Mouse (Mus musculus) ES-E14 (cell line): ENCODE measurements around the gene Ccnc. TPM values are rescaled to one million over a fixed set of nuclear protein-coding genes. Genes with fewer than 3 reads are reported as not detected.
A peak's percentile ranks its signal among the peaks of the same experiment; 100 is the strongest.

Source experiments
- DNase-seq: peaks from one replicate; pipeline ENCODE4 v3.0.0-alpha.2; 2013; ENCODE audit warnings: low read depth, low spot score
- H3K27ac ChIP-seq: 2 replicates; pipeline ENCODE4 v1.5.1; 2012; ENCODE audit warnings: low read depth, mild to moderate bottlenecking, low read length, moderate library complexity, mixed read lengths; ENCODE audit not compliant: poor library complexity, insufficient read depth, severe bottlenecking
- H3K36me3 ChIP-seq: 2 replicates; pipeline ENCODE4 v1.6.1; 2012; ENCODE audit warnings: mild to moderate bottlenecking, low read length, moderate library complexity, mixed read lengths; ENCODE audit not compliant: control insufficient read depth, poor library complexity, insufficient read depth, severe bottlenecking
- H3K4me1 ChIP-seq, 2 experiments: fragments of 150-350 bp in 1 of 2; sonication (generic) in 1 of 2; 2 replicates each; pipeline ENCODE4 v1.6.1; 2012; ENCODE audit warnings: low read length in 2 of 2, mild to moderate bottlenecking in 1 of 2, mixed read lengths in 1 of 2; ENCODE audit not compliant: control insufficient read depth in 2 of 2, insufficient read depth in 2 of 2, poor library complexity in 1 of 2
- H3K4me3 ChIP-seq, 2 experiments: fragments of 150-350 bp in 1 of 2; sonication (generic) in 1 of 2; 2 replicates each; pipeline ENCODE4 v1.5.1; 2012; ENCODE audit warnings: low read length in 2 of 2, low read depth in 1 of 2, mild to moderate bottlenecking in 1 of 2, mixed read lengths in 1 of 2; ENCODE audit not compliant: insufficient read depth in 1 of 2, poor library complexity in 1 of 2, severe bottlenecking in 1 of 2
- H3K9ac ChIP-seq: 2 replicates; pipeline ENCODE4 v1.6.1; 2012; ENCODE audit warnings: low read depth, mild to moderate bottlenecking, low read length, mixed read lengths; ENCODE audit not compliant: poor library complexity, insufficient read depth, severe bottlenecking
- H3K9me3 ChIP-seq: fragments of 150-350 bp; sonication (generic); 2 replicates; pipeline ENCODE4 v1.6.1; 2012; ENCODE audit warnings: low read depth, mild to moderate bottlenecking, low read length; ENCODE audit not compliant: control insufficient read depth, insufficient read depth
- CHD2 ChIP-seq: IDR thresholded peaks from 2 replicates; pipeline ENCODE4 v1.6.1; 2014; ENCODE audit warnings: mild to moderate bottlenecking, low read depth, low read length, inconsistent platforms
- HCFC1 ChIP-seq: IDR thresholded peaks from 2 replicates; pipeline ENCODE4 v1.6.1; 2012; ENCODE audit warnings: low read length, inconsistent platforms, borderline replicate concordance; ENCODE audit not compliant: insufficient read depth
- MAFK ChIP-seq: IDR thresholded peaks from 2 replicates; pipeline ENCODE4 v1.6.1; 2014; ENCODE audit warnings: mild to moderate bottlenecking, low read depth, low read length, inconsistent platforms; ENCODE audit not compliant: insufficient read depth
- ZC3H11A ChIP-seq: IDR thresholded peaks from 2 replicates; pipeline ENCODE4 v1.6.1; 2012; ENCODE audit warnings: low read depth, mild to moderate bottlenecking, inconsistent platforms, low read length, borderline replicate concordance
- ZNF384 ChIP-seq: IDR thresholded peaks from 2 replicates; pipeline ENCODE4 v1.6.1; 2012; ENCODE audit warnings: low read depth, low read length, inconsistent platforms
- in situ Hi-C, 2 experiments: fragments of 600-800 bp; cut with MboI; formaldehyde crosslinking; loops; one replicate each; pipeline ENCODE4 v1.15.1; 2025; ENCODE audit warnings: low sequenced_read_pairs in 2 of 2, inconsistent platforms in 1 of 2; ENCODE audit not compliant: unreplicated experiment in 2 of 2
- total RNA-seq: library from RNA; depleted of rRNA; stranded (reverse); fragments of 300-350 nt; gene quantifications from 2 replicates; pipeline ENCODE4 v1.2.3, GENCODE M21; 2012

Gene Ccnc
- total RNA-seq, 1 experiment: 34.2 TPM

DNA sequence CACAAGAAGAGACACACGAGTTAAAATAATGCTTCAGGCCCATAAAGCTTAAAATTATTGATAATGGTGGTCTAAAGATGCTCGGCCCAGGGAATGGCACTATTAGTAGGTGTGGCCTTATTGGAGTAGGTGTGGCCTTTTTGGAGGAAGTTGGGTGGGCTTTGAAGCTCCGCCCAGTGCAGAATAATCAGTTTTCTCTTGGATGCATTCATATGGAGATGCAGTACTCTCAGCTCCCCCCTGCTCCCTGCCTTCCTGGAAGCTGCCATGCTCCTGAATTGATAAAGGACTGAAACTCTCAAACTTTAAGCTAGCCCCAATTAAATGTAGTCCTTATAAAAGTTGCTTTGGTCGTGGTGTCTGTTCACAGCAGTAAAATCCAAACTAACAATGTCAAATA lies 36.3 kb downstream of the Ccnc start:
- H3K36me3 ChIP-seq: no peaks in the 10 kb centered on the region
- in situ Hi-C loops: no loop called here
- 0 out of 4 replicates have a peak, but pooled peaks cover 0 to 2% of the 10 kb centered on the region in 2 experiments for H3K4me1 ChIP-seq
- TF ChIP-seq ZC3H11A (no peak), MAFK (no peak), HCFC1 (no peak), ZNF384 (no peak)
- no peak overlapping the region for H3K9ac ChIP-seq
- peak overlapping the region in 1 of 2 experiments; percentile 26; a peak in 2 of 4 replicates for H3K4me3 ChIP-seq
- DNase-seq: peak; percentile 62
- no peaks in the 10 kb centered on the region for H3K9me3 ChIP-seq
- H3K27ac ChIP-seq: no peak overlapping the region; the same call in 1 of the 2 replicates

- in situ Hi-C loops: no loop called here
Observed at GRCm38 (mm10) chr4:21766171-21766862, 38.8 kb downstream of the Ccnc start.

GRCm38 (mm10) chr4:21766863-21767304 lies 39.4 kb downstream of the Ccnc start, which contains the start of the genes Usp45 and Tstd3:
Gene Usp45, plus strand, starts transcription at chr4:21767156.
Gene Tstd3, minus strand, starts transcription at chr4:21767212.
- peak within 1 kb of the TSS; percentile 64 to 70 for H3K4me3 ChIP-seq
- peaks cover 0 to 7% of the 10 kb centered on the region in 2 experiments; a peak in 1 of 4 replicates for H3K4me1 ChIP-seq
- H3K9me3 ChIP-seq: no peaks in the 10 kb centered on the region
- H3K27ac ChIP-seq: no peak within 1 kb of the TSS
- DNase-seq: no peak
- H3K9ac ChIP-seq: peak within 1 kb of the TSS; percentile 63
- TF ChIP-seq ZC3H11A: no peak
- no peak for TF ChIP-seq CHD2
- TF ChIP-seq ZNF384: no peak
- TF ChIP-seq HCFC1: no peak
- no peak for TF ChIP-seq MAFK
- in situ Hi-C loops: no loop called here
- no peaks in the 10 kb centered on the region for H3K36me3 ChIP-seq

More at GRCm38 (mm10) chr4:21766171-21766862, 38.8 kb downstream of the Ccnc start:
- Histone ChIP-seq H3K4me1 (peaks cover 0 to 2% of the 10 kb centered on the region in 2 experiments; a peak in 1 of 4 replicates), H3K27ac (no peak overlapping the region), H3K4me3 (peak overlapping the region; percentile 64 to 70), H3K9me3 (no peaks in the 10 kb centered on the region), H3K36me3 (no peaks in the 10 kb centered on the region), H3K9ac (peak overlapping the region; percentile 63)
- no peak for DNase-seq
- no peak for TF ChIP-seq ZNF384
- TF ChIP-seq HCFC1: no peak
- TF ChIP-seq ZC3H11A: no peak
- TF ChIP-seq MAFK: no peak
- no peak for TF ChIP-seq CHD2

DNA sequence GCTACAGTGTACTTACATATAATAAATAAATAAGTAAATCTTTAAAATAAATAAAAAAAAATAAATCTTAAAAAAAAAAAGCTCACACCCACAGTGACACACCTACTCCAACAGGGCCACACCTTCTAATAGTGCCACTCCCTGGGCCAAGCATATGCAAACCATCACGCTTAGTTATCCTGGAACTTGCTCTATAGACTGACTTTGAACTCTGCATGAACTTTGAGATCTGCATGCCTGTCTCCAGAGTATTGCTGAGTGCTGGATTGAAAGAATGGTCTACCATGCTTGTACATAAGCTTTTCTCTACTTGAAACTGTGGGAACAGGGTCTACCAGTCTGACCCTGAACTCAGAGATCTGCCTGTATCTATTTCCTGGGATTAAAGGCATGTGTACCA lies 43.6 kb downstream of the Ccnc start:
- Histone ChIP-seq H3K27ac (no peak overlapping the region), H3K4me1 (peaks cover 0 to 5% of the 10 kb centered on the region in 2 experiments; a peak in 1 of 4 replicates), H3K4me3 (no peak overlapping the region), H3K36me3 (no peaks in the 10 kb centered on the region), H3K9me3 (no peaks in the 10 kb centered on the region), H3K9ac (no peak overlapping the region)
- DNase-seq: no peak
- no peak for TF ChIP-seq CHD2
- TF ChIP-seq ZC3H11A: no peak
- TF ChIP-seq ZNF384: no peak
- TF ChIP-seq HCFC1: no peak
- no peak for TF ChIP-seq MAFK
- in situ Hi-C loops: no loop called here

DNA sequence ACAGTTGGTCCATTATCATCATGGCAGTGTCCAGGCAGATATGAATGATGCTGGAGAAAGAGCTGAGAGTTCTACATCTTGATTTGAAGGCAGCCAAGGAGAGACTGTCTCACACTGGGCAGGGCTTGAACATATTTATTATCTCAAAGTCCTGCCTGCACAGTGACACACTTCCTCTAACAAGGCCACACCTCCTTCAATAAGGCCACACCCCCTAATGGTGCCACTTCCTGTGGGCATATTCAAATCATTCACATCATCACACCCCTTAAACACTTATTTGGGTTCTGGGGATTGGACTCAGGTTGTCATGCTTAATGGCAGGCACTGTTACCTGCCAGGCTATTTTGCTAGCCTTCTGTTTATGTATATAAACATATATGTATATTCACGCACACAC lies 44.8 kb downstream of the Ccnc start:
- Histone ChIP-seq H3K4me3 (no peak overlapping the region), H3K4me1 (peaks cover 0 to 9% of the 10 kb centered on the region in 2 experiments; a peak in 1 of 4 replicates), H3K9ac (no peak overlapping the region), H3K9me3 (no peaks in the 10 kb centered on the region), H3K27ac (no peak overlapping the region), H3K36me3 (no peaks in the 10 kb centered on the region)
- TF ChIP-seq MAFK: no peak
- TF ChIP-seq ZNF384: no peak
- no peak for TF ChIP-seq CHD2
- no peak for TF ChIP-seq ZC3H11A
- TF ChIP-seq HCFC1: no peak
- in situ Hi-C loops: no loop called here
- no peak for DNase-seq
